Mouse (Mus musculus): ENCODE measurements at regions not wholly inside any gene's neighbourhood (a gene's known extent, or its start where the extent isn't known, plus 50 kb on each side); places are given as distances from the start of the nearest gene placed in this dataset.
A peak's percentile ranks its signal among the peaks of the same experiment; 100 is the strongest.

DNA sequence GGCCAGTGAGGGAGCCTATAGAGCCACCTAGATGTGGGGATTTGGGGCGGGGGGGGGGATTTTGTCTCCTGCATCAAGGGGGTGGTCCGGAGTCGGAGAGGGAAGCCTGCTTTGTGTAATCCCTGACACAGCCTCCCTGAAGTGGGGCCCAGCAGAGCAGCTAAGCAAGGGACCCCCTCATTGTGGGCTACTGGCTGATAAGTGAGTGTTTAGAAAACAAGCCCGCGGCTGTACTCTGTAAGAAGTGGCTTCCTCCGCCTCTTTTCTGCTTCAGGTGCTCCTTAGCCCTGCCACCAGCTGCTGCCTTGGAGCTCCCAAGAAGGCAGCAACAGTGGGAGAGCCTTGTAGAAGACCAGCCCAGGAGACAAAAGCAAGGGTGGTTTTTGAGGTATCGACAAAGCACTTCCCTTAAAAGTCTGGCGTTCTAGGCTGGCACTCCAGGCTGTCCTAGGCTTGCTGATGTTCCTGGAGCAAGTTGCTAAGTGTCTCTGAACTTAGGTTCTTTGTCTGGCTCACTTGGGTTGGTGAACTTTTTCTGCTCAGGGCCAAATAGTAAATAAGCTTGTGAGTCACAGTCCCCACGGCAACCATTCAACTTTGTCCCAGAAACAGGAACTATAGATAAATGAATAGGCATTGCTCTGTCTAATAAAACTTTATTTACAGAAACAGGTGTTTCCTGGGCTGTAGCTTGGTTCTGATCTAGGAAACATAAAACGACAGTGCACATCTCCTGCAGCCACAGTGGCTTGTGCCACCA, 94.3 kb upstream of the Med13l start:
- no peak for TF ChIP-seq CTCF (IDR thresholded peaks at IDR 0.05; ENCODE audit: borderline replicate concordance, insufficient read depth, low read length)
- no peak for TF ChIP-seq POLR2A (IDR thresholded peaks at IDR 0.05; ENCODE audit: low read depth, low read length)
- H3K4me3 ChIP-seq (ENCODE audit: insufficient read depth, low read length) = no peak overlapping the region
- peak overlapping the region; percentile 90 for H3K27ac ChIP-seq (ENCODE audit: insufficient read depth, low read length)
- peaks cover 7% of the 10 kb centered on the region; the same call in 1 of the 2 replicates for H3K4me1 ChIP-seq (ENCODE audit: control insufficient read depth, insufficient read depth, low read length)

DNA sequence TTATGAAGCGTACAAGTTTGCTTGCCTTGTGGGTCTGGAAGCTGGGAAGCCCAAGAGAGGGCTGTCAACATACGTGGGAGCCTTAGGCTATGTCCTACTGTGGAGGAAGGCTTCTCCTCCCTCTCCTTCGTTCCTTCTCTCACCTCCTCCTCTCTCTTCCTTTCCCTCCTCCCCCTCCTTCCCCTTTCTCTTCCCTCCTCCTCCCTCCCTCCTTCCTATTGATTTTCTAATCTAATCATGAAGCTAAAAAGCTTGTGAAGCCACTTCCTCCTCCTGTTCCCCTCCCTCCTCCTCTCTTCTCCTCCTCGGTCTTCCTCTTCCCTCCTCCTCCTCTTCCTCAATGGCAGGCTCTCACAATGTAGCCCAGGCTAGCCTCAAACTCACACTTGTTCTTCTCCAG, 91.7 kb upstream of the Med13l start:
- TF ChIP-seq POLR2A (IDR thresholded peaks at IDR 0.05; ENCODE audit: low read depth, low read length) = no peak
- no peak for TF ChIP-seq CTCF (IDR thresholded peaks at IDR 0.05; ENCODE audit: borderline replicate concordance, insufficient read depth, low read length)
- H3K27ac ChIP-seq (ENCODE audit: insufficient read depth, low read length) = no peak overlapping the region
- no peak overlapping the region for H3K4me3 ChIP-seq (ENCODE audit: insufficient read depth, low read length)
- peaks cover 7% of the 10 kb centered on the region; the same call in 1 of the 2 replicates for H3K4me1 ChIP-seq (ENCODE audit: control insufficient read depth, insufficient read depth, low read length)

DNA sequence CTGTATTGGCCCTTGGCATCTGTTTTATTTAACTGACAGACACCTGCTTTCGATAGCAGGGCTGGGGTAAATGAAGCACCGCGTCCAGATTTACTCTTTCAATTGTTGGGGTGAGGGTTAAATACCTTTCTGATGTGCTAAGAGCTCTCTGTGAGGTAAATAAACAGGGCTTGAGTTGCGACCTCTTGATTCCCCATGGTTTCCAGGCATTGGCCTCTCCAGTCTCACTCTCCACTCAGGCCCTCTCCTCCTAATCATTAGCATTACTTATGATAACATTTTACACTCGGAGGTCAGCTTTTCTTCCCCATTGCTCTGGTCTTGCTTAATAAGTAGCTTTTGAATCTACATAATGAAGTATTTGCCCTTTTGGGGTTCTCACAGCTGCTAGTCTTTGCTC, 88.9 kb upstream of the Med13l start:
- no peak overlapping the region for H3K4me3 ChIP-seq (ENCODE audit: insufficient read depth, low read length)
- 0 out of 2 replicates have a peak, but pooled peaks cover 3% of the 10 kb centered on the region for H3K4me1 ChIP-seq (ENCODE audit: control insufficient read depth, insufficient read depth, low read length)
- no peak overlapping the region for H3K27ac ChIP-seq (ENCODE audit: insufficient read depth, low read length)
- no peak for TF ChIP-seq CTCF (IDR thresholded peaks at IDR 0.05; ENCODE audit: borderline replicate concordance, insufficient read depth, low read length)
- TF ChIP-seq POLR2A (IDR thresholded peaks at IDR 0.05; ENCODE audit: low read depth, low read length) = no peak

DNA sequence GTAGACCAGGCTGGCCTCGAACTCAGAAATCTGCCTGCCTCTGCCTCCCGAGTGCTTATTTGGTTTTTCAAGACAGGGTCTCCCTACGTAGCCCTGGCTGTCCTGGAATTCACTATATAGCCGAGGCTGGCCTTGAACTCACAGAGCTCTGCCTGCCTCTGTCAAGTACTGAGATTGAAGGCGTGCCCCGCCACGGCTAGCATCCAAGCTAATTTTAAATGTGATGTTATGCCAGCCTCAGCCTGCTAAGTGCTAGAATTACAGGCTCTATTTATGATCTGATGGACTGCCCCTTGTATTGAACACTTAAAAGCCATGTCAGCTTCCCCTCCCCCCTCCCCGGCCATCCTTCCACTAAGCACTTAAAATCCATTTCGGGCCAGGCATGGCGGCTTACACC, 88.2 kb upstream of the Med13l start:
- Histone ChIP-seq H3K4me1 (ENCODE audit: control insufficient read depth, insufficient read depth, low read length) (0 out of 2 replicates have a peak, but pooled peaks cover 3% of the 10 kb centered on the region), H3K4me3 (ENCODE audit: insufficient read depth, low read length) (no peak overlapping the region), H3K27ac (ENCODE audit: insufficient read depth, low read length) (no peak overlapping the region)
- TF ChIP-seq CTCF (IDR thresholded peaks at IDR 0.05; ENCODE audit: borderline replicate concordance, insufficient read depth, low read length) = no peak
- TF ChIP-seq POLR2A (IDR thresholded peaks at IDR 0.05; ENCODE audit: low read depth, low read length) = no peak

DNA sequence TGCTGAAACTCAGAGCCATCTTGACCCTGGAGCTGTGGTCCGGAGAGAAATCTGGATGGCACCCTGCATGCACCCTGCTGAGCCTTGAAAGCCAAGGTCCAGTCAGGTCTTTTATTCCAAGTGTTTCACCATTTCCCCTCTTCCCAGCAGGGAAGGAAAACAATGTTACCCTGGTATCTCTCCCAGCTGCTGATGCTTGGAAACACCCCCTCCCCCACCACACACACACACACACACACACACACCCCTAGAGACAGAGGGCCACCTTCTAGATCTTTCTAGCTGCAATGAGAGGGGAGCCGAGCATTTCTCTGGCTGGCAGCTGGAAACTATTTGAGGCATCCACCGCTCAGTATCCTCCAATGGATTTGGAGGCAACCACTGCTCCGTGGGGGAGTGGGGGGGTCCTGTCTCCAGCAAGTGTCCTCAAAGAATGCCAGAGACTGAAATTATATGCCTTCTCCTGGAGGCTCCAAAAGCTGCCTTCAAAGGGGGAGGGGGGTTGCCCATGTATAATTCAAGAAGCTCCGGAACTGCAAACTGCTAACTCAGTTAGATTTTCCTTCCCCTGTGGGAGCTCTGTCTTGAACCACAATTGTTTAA, 87.2 kb upstream of the Med13l start:
- TF ChIP-seq POLR2A (IDR thresholded peaks at IDR 0.05; ENCODE audit: low read depth, low read length) (no peak), CTCF (IDR thresholded peaks at IDR 0.05; ENCODE audit: borderline replicate concordance, insufficient read depth, low read length) (no peak)
- H3K4me3 ChIP-seq (ENCODE audit: insufficient read depth, low read length) = no peak overlapping the region
- H3K4me1 ChIP-seq (ENCODE audit: control insufficient read depth, insufficient read depth, low read length) = 0 out of 2 replicates have a peak, but pooled peaks cover 6% of the 10 kb centered on the region
- no peak overlapping the region for H3K27ac ChIP-seq (ENCODE audit: insufficient read depth, low read length)

DNA sequence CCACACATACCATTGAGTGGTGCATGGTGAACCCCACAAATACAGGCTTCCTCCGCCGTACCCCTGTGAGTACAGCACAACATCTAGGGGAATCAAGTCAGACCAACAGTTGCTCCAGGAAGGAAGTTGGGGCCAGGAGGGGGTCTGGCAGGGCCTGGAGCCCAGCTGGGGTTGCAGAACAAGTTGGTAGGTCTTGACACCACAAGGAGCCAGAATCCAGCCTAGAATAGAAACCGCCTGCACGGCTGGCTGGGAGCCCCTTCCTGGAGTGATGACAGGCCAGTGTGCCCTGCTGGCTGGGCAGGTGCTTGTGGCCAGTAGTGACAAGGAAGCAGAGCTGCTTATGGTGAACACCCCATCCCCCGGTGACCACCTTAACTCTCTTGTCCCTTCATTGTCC, 83.9 kb upstream of the Med13l start:
- TF ChIP-seq POLR2A (IDR thresholded peaks at IDR 0.05; ENCODE audit: low read depth, low read length) (no peak), CTCF (IDR thresholded peaks at IDR 0.05; ENCODE audit: borderline replicate concordance, insufficient read depth, low read length) (no peak)
- Histone ChIP-seq H3K4me3 (ENCODE audit: insufficient read depth, low read length) (no peak overlapping the region), H3K27ac (ENCODE audit: insufficient read depth, low read length) (no peak overlapping the region), H3K4me1 (ENCODE audit: control insufficient read depth, insufficient read depth, low read length) (peaks cover 7% of the 10 kb centered on the region; the same call in 1 of the 2 replicates)

DNA sequence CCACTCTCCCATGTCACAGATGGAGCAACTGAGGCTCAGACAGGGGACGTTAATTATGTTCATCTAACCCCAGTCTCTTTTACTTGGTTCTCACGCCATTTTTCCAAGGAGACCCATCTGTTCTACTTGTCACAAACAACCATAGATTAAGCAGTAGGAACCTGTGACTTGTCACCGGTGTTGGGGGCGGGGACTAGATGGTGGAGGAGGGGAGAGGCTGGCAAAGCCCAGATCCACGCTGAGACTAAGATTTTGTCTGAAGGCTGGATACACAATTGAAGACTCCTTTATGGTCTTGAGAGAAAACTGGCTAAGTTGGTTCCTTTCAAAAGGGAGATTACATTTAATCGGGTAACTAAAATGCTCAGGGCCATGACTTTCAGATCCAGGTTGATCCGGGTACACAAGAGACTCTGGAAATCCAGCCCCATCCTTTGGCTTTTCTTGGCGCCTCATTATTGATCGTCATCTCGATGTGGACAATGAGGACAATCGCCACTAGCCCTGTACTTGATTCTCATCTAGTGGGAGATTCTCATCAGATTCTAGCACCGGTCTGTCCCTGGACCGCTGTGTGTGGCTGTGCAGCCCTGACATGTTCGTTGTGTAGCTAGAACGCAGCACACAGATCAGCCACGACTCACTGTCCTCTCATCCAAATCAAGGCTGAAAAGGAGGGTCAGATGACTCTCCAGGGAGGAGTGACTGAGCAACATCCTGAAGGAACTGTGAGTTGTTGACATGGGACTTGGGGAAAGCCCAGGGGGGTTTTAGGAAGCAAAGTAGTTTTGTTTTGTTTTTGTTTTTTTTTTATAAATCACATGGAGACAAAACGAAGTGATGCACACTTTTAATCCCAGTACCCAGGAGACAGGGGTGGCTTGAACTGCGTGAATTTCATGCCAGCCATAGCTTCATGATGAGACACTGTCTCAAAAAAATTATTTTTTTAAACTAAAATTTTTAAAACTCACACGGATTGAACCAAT, 83.1 kb upstream of the Med13l start:
- Histone ChIP-seq H3K4me1 (ENCODE audit: control insufficient read depth, insufficient read depth, low read length) (peaks cover 7% of the 10 kb centered on the region; the same call in 1 of the 2 replicates), H3K27ac (ENCODE audit: insufficient read depth, low read length) (peak overlapping the region; percentile 10; the same call in 1 of the 2 replicates), H3K4me3 (ENCODE audit: insufficient read depth, low read length) (no peak overlapping the region)
- 0 out of 2 replicates have a peak, but pooled peaks have one; percentile 15 for TF ChIP-seq POLR2A (IDR thresholded peaks at IDR 0.05; ENCODE audit: low read depth, low read length)
- TF ChIP-seq CTCF (IDR thresholded peaks at IDR 0.05; ENCODE audit: borderline replicate concordance, insufficient read depth, low read length) = no peak

DNA sequence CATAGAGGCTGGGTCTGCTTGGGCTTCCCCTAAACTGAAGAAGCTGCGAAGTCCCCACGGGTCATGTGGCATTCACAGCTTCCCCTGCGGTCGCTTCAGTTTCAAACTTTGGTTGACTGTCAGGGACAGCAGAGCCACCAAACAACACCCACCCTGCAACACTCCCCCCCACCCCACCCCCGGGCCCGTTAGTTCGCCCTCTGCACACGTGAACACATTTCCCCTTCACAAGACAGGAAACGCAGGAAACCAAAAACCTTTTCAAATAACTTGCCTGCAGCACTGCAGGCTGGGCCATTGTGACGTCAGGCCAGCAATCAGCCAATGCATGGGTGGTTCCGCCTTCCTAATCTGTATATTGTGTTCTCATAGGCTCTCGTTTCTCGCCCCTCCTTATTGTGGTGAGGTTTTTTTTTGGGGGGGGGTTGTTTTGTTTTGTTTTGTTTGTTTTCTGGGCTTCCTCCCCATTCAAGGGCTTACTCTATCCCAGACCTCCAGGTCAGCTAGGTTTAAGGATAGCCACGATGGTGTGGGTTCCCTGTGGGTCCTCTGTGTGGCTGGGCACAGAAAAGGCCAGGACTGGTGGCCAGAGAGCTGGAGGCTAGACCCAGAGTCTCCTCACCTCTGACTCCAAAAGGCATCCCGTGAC, 82.2 kb upstream of the Med13l start:
- TF ChIP-seq POLR2A (IDR thresholded peaks at IDR 0.05; ENCODE audit: low read depth, low read length) (no peak), CTCF (IDR thresholded peaks at IDR 0.05; ENCODE audit: borderline replicate concordance, insufficient read depth, low read length) (no peak)
- H3K27ac ChIP-seq (ENCODE audit: insufficient read depth, low read length) = peak overlapping the region; percentile 23
- peaks cover 7% of the 10 kb centered on the region; the same call in 1 of the 2 replicates for H3K4me1 ChIP-seq (ENCODE audit: control insufficient read depth, insufficient read depth, low read length)
- H3K4me3 ChIP-seq (ENCODE audit: insufficient read depth, low read length) = no peak overlapping the region

DNA sequence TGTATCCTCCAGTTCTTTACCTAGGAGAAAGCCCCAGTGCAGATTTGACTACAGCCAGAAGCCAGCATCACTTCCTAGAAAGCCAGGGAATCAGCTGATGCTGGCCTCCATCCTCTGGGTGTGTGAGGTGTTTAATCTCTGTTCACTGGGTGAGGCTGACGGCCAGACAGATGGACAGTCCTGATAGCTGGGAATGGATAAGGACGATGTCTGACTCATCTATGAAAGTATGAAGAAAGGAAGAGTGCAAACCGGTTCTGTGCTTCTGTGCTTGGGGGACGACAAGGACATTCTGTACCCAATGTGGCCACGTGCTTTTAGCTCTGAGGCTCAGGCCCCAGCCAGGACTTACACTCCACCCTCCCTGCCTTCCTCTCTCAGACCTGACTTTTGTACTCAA, 80.5 kb upstream of the Med13l start:
- Histone ChIP-seq H3K4me1 (ENCODE audit: control insufficient read depth, insufficient read depth, low read length) (peaks cover 7% of the 10 kb centered on the region; the same call in 1 of the 2 replicates), H3K4me3 (ENCODE audit: insufficient read depth, low read length) (no peak overlapping the region), H3K27ac (ENCODE audit: insufficient read depth, low read length) (no peak overlapping the region)
- TF ChIP-seq POLR2A (IDR thresholded peaks at IDR 0.05; ENCODE audit: low read depth, low read length) = no peak
- TF ChIP-seq CTCF (IDR thresholded peaks at IDR 0.05; ENCODE audit: borderline replicate concordance, insufficient read depth, low read length) = no peak
